Mouse (Mus musculus) myocyte (in vitro differentiated cells): ENCODE results near the gene Nipsnap2.
A peak's percentile ranks its signal among the peaks of the same experiment; 100 is the strongest.

Experiments
- E2F4 ChIP-seq: IDR thresholded peaks from one replicate; pipeline ENCODE4 v1.6.1; 2011; ENCODE audit warnings: mild to moderate bottlenecking, control low read depth, moderate library complexity; ENCODE audit not compliant: insufficient read depth
- POLR2A ChIP-seq: IDR thresholded peaks from one replicate; pipeline ENCODE4 v1.6.1; 2011; ENCODE audit warnings: low read depth, mild to moderate bottlenecking, control low read depth, moderate library complexity; ENCODE audit not compliant: insufficient read length
- POLR2AphosphoS2 ChIP-seq: IDR thresholded peaks from one replicate; pipeline ENCODE4 v1.6.1; 2011; ENCODE audit warnings: low read depth, control low read depth; ENCODE audit not compliant: insufficient read length

DNA sequence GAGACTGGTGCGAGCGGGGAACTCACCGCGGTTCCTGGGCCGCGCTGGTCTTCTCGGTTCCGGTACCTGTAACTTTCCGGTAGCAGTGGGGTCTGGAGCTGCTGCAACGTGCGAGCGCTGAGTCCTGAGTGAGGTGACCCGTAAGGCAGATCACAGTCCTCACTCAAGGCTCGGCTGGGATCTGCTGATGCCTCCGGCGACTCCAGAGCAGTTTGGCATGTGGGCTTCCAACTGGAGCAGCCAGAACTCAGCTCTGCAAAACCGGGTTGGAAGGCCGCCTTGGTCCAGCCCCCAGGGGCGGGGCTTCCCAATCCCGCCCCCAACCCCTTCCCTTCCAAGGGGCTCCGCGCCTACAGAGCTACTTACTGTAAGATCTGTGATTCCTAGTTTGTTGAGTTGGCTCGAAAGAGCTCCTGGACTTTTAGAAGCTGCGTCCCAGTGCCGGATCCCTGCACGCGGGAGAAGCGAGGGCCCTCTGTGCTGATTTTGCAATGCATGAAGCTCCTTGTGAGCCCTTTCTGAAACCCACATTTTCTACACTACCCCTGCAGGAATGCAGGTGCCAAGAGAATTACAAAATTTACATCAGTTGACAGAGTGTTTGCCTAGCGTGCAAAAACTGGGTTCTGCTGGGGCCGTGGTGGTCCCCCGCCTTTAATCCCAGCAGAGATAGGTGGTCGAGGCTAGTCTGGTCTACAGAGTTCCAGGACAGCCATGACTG, 54.3 kb downstream of the Nipsnap2 start:
- TF ChIP-seq POLR2A (peak; percentile 95), POLR2AphosphoS2 (peak; percentile 96), E2F4 (no peak)
